Mouse (Mus musculus) embryonic facial prominence, embryonic 15.5 days (tissue): ENCODE results near the gene Rin3. TPM values are rescaled to one million over a fixed set of nuclear protein-coding genes. Genes with fewer than 3 reads are reported as not detected.

ENCODE experiments used
- ATAC-seq: fragments of 200-750 bp; cut with Nextera tagmentation; 2 replicates; pipeline ENCODE4 v1.8.0; 2017; ENCODE audit warnings: low read depth, moderate TSS enrichment; ENCODE audit not compliant: insufficient number of reproducible peaks, low FRiP score, low TSS enrichment
- H3K27ac ChIP-seq: fragments of 300-500 bp; sonication (generic); replicated peaks from 2 replicates; pipeline ENCODE4 v1.5.1; 2015; ENCODE audit warnings: mild to moderate bottlenecking, inconsistent platforms
- H3K27me3 ChIP-seq: fragments of 300-500 bp; sonication (generic); 2 replicates; pipeline ENCODE4 v1.6.1; 2015; ENCODE audit warnings: inconsistent platforms
- H3K36me3 ChIP-seq: fragments of 300-500 bp; sonication (generic); 2 replicates; pipeline ENCODE4 v1.6.1; 2015; ENCODE audit warnings: mild to moderate bottlenecking, inconsistent platforms
- H3K4me1 ChIP-seq: fragments of 300-500 bp; sonication (generic); 2 replicates; pipeline ENCODE4 v1.6.1; 2015; ENCODE audit warnings: inconsistent platforms
- H3K4me2 ChIP-seq: fragments of 300-500 bp; sonication (generic); replicated peaks from 2 replicates; pipeline ENCODE4 v1.6.1; 2015; ENCODE audit warnings: mild to moderate bottlenecking, inconsistent platforms
- H3K4me3 ChIP-seq: fragments of 300-500 bp; sonication (generic); replicated peaks from 2 replicates; pipeline ENCODE4 v1.5.1; 2015; ENCODE audit warnings: mild to moderate bottlenecking, inconsistent platforms
- H3K9ac ChIP-seq: fragments of 300-500 bp; sonication (generic); 2 replicates; pipeline ENCODE4 v1.6.1; 2015; ENCODE audit warnings: inconsistent platforms
- H3K9me3 ChIP-seq: fragments of 300-500 bp; sonication (generic); replicated peaks from 2 replicates; pipeline ENCODE4 v1.6.1; 2016; ENCODE audit warnings: inconsistent platforms
- WGBS: fragments of 180-500 bp; shearing (Covaris S2); methylation state at CpG from one replicate; pipeline ENCODE4 v1.1.7; 2015; 5-methylcytosine and 5-hydroxymethylcytosine counted together
- polyA plus RNA-seq: library from polyadenylated mRNA; unstranded; fragments of >200 nt; fragmentation: Nextera tagmentation; extraction: Ambion mirVana; gene quantifications from 2 replicates; pipeline ENCODE4 v1.2.1, GENCODE M21; 2015

The Rin3 gene
- 8.5 and 8.6 TPM in 2 replicates for polyA plus RNA-seq

GRCm38 (mm10) chr12:102282763-102283482 is at the start of gene Rin3:
Gene Rin3, plus strand, starts transcription at chr12:102283048.
- peak within 1 kb of the TSS; percentile 68 for H3K27ac ChIP-seq
- H3K27me3 ChIP-seq = peaks cover 4% of the 10 kb centered on the region; the same call in 1 of the 2 replicates
- peak within 1 kb of the TSS; percentile 70 for H3K9ac ChIP-seq
- H3K4me3 ChIP-seq = peak within 1 kb of the TSS; percentile 64
- ATAC-seq = peak; percentile 52; the same call in 1 of the 2 replicates
- 1% methylated on average over 75 of the region's 75 CpGs for WGBS
- H3K36me3 ChIP-seq = no peaks in the 10 kb centered on the region
- H3K4me2 ChIP-seq = peak within 1 kb of the TSS; percentile 96
- no peaks in the 10 kb centered on the region for H3K9me3 ChIP-seq
- H3K4me1 ChIP-seq = peaks cover 48% of the 10 kb centered on the region

GRCm38 (mm10) chr12:102235551-102235950 is 47.3 kb upstream of the Rin3 start:
- no peaks in the 10 kb centered on the region for H3K36me3 ChIP-seq
- no peaks in the 10 kb centered on the region for H3K4me1 ChIP-seq
- H3K9me3 ChIP-seq = no peaks in the 10 kb centered on the region
- ATAC-seq = no peak
- H3K27ac ChIP-seq = no peak overlapping the region
- H3K9ac ChIP-seq = no peak overlapping the region
- no peak overlapping the region for H3K4me3 ChIP-seq
- H3K27me3 ChIP-seq = no peaks in the 10 kb centered on the region
- H3K4me2 ChIP-seq = no peak overlapping the region
- 77% methylated on average over 3 of the region's 3 CpGs for WGBS

DNA sequence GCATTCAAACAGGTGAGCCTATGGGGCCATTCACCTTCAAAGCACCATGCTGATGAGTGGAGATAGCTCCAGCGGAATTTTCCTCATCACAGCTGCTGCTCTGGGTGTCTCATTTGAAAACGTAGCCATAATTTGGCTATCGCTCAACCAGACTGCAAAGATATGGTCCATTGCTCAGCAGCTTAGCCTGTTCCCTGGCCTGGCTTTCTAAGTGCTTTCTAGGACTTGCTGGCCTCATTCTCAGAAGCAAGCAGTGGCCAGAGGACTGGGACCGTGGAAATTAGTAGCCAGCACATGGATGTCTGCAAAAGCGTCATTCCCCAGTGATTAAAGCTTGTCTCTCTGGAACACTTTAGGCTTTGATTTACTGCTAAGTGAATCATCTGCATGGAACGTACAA is 46.5 kb upstream of the Rin3 start:
- Histone ChIP-seq H3K4me3 (no peak overlapping the region), H3K4me1 (0 out of 2 replicates have a peak, but pooled peaks cover 5% of the 10 kb centered on the region), H3K9ac (no peak overlapping the region), H3K36me3 (no peaks in the 10 kb centered on the region), H3K4me2 (no peak overlapping the region), H3K27ac (no peak overlapping the region), H3K27me3 (no peaks in the 10 kb centered on the region), H3K9me3 (no peaks in the 10 kb centered on the region)
- ATAC-seq = no peak
- WGBS = 82% methylated on average over 6 of the region's 6 CpGs

DNA sequence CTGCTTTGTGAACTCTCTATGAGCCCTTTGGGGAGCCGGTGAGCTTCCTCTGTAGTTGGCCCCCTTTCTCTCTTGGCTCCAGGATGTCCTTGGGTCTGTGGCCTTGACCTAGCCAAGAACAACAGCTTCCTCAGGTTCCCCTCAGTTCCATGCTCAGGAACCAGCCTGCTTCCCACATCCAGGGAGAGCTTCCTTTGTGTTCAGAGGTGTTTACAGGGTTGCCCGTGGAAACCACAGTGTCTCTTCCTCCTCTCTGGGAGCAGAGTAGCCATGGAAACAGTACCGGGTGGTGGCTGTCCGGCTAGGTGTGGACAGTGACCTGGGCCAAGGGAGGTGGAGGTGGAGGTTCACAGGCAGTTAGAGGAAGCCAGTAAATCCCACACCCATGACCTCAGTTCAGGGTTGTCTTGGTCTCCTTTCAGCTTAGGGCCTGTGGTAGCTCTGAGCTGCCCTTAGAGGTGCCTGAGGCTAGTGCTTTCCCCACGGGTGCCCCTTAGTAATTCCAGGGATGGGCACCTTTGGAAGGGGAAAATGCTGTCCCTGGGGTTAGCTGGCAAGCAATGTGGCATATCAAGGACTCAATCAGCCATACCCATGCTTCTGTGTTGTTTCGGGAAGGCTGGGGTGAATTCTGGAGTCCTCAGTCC is 40.6 kb upstream of the Rin3 start:
- Histone ChIP-seq H3K9me3 (no peaks in the 10 kb centered on the region), H3K4me2 (no peak overlapping the region), H3K27ac (no peak overlapping the region), H3K4me1 (0 out of 2 replicates have a peak, but pooled peaks cover 7% of the 10 kb centered on the region), H3K4me3 (no peak overlapping the region), H3K27me3 (no peaks in the 10 kb centered on the region), H3K9ac (no peak overlapping the region), H3K36me3 (no peaks in the 10 kb centered on the region)
- 75% methylated on average over 6 of the region's 6 CpGs for WGBS
- no peak for ATAC-seq

GRCm38 (mm10) chr12:102243915-102244314 is 38.9 kb upstream of the Rin3 start:
- peak; percentile 21; the same call in 1 of the 2 replicates for ATAC-seq
- Histone ChIP-seq H3K27me3 (no peaks in the 10 kb centered on the region), H3K9ac (no peak overlapping the region), H3K27ac (no peak overlapping the region), H3K9me3 (no peaks in the 10 kb centered on the region), H3K4me3 (no peak overlapping the region), H3K4me2 (no peak overlapping the region), H3K36me3 (no peaks in the 10 kb centered on the region), H3K4me1 (0 out of 2 replicates have a peak, but pooled peaks cover 7% of the 10 kb centered on the region)
- WGBS = 41% methylated on average over 1 of the region's 1 CpGs

DNA sequence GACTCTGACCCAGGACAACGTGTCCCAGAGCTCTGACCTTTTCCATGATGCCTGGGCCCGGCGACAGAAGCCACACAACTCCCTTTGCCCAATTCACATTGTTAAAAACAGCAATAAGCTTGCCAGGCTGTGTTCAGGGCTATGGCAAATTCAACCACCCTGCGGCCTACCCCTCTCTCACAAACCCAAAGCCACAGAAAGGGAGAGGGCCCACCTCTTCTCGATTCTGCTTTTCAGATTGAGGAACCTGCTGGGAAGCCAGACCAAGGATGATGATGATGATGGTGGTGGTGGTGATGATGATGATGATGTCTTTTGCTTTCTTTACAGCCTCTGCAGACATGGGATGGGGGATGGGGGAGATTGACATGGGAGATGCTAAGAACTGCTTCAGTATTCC is 36.6 kb upstream of the Rin3 start:
- Histone ChIP-seq H3K4me1 (0 out of 2 replicates have a peak, but pooled peaks cover 2% of the 10 kb centered on the region), H3K36me3 (no peaks in the 10 kb centered on the region), H3K9me3 (no peaks in the 10 kb centered on the region), H3K27ac (no peak overlapping the region), H3K4me3 (no peak overlapping the region), H3K27me3 (no peaks in the 10 kb centered on the region), H3K4me2 (no peak overlapping the region), H3K9ac (no peak overlapping the region)
- WGBS = 89% methylated on average over 5 of the region's 5 CpGs
- no peak for ATAC-seq

DNA sequence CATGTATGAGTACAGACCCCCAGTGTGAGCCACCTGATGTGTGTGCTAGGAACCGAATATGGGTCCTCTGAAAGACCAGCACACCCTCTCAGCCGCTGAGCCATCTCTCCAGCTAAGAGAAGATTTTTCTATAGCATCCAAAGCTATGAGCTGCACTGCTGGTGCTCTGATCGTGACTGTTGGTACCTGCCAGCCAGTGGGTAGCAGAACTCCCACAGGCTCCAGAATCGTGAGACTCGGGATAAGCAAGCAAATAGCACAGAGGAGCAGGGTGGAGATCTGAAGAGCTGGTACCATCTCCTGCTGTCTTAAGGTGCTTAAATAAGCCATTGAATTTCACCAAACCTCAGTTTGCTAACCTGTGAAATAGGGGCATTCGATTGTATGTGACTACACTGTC is 34.7 kb upstream of the Rin3 start:
- no peak for ATAC-seq
- no peaks in the 10 kb centered on the region for H3K9me3 ChIP-seq
- H3K4me2 ChIP-seq = no peak overlapping the region
- H3K9ac ChIP-seq = no peak overlapping the region
- WGBS = 88% methylated on average over 6 of the region's 6 CpGs
- no peak overlapping the region for H3K4me3 ChIP-seq
- no peaks in the 10 kb centered on the region for H3K36me3 ChIP-seq
- no peaks in the 10 kb centered on the region for H3K27me3 ChIP-seq
- no peaks in the 10 kb centered on the region for H3K4me1 ChIP-seq
- no peak overlapping the region for H3K27ac ChIP-seq

- H3K4me3 ChIP-seq = no peak overlapping the region
- H3K27me3 ChIP-seq = no peaks in the 10 kb centered on the region
- no peaks in the 10 kb centered on the region for H3K36me3 ChIP-seq
- no peak for ATAC-seq
- H3K9me3 ChIP-seq = no peaks in the 10 kb centered on the region
- no peak overlapping the region for H3K27ac ChIP-seq
- WGBS = 70% methylated on average over 4 of the region's 4 CpGs
- no peak overlapping the region for H3K4me2 ChIP-seq
- H3K9ac ChIP-seq = no peak overlapping the region
- H3K4me1 ChIP-seq = no peaks in the 10 kb centered on the region
Observed at GRCm38 (mm10) chr12:102250316-102250715, 32.5 kb upstream of the Rin3 start.

DNA sequence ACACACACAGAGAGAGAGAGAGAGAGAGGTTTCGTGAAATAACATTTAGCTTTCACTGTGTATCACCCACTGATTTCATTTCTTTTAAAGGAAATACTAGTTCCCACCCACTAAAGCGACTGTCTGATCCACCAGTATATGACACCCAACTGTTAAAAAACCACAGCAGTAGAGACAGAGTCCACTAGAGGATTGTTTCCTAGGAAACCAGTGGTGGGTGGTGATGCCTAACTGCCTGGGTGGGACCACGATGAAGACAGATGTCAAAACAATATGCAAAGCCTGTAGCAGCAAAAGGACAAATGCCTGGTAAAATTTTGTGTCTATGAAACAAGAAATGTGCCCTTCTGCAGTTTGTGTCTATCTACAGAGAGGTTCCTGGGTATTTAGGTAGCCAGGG is 31.8 kb upstream of the Rin3 start:
- no peak overlapping the region for H3K4me2 ChIP-seq
- whole genome bisulfite sequencing = 72% methylated on average over 3 of the region's 3 CpGs
- H3K9ac ChIP-seq = no peak overlapping the region
- H3K27me3 ChIP-seq = no peaks in the 10 kb centered on the region
- H3K4me1 ChIP-seq = no peaks in the 10 kb centered on the region
- H3K9me3 ChIP-seq = no peaks in the 10 kb centered on the region
- H3K27ac ChIP-seq = no peak overlapping the region
- H3K4me3 ChIP-seq = no peak overlapping the region
- no peaks in the 10 kb centered on the region for H3K36me3 ChIP-seq
- no peak for ATAC-seq

GRCm38 (mm10) chr12:102251985-102252384 is 30.9 kb upstream of the Rin3 start:
- no peak overlapping the region for H3K27ac ChIP-seq
- ATAC-seq = no peak
- no peaks in the 10 kb centered on the region for H3K27me3 ChIP-seq
- H3K4me1 ChIP-seq = no peaks in the 10 kb centered on the region
- H3K36me3 ChIP-seq = no peaks in the 10 kb centered on the region
- no peak overlapping the region for H3K4me2 ChIP-seq
- no peak overlapping the region for H3K9ac ChIP-seq
- 60% methylated on average over 3 of the region's 3 CpGs for WGBS
- H3K9me3 ChIP-seq = no peaks in the 10 kb centered on the region
- H3K4me3 ChIP-seq = no peak overlapping the region

- no peak for ATAC-seq
Observed at GRCm38 (mm10) chr12:102252525-102252924, 30.3 kb upstream of the Rin3 start.

More at GRCm38 (mm10) chr12:102252525-102252924, 30.3 kb upstream of the Rin3 start:
- Histone ChIP-seq H3K27me3 (no peaks in the 10 kb centered on the region), H3K9ac (no peak overlapping the region), H3K4me3 (no peak overlapping the region), H3K36me3 (no peaks in the 10 kb centered on the region), H3K27ac (no peak overlapping the region), H3K4me2 (no peak overlapping the region), H3K9me3 (no peaks in the 10 kb centered on the region), H3K4me1 (no peaks in the 10 kb centered on the region)
- 77% methylated on average over 1 of the region's 1 CpGs for WGBS
